Comparison of ENCODE assay signal across 8 mouse cellular contexts in the genomic region with DNA sequence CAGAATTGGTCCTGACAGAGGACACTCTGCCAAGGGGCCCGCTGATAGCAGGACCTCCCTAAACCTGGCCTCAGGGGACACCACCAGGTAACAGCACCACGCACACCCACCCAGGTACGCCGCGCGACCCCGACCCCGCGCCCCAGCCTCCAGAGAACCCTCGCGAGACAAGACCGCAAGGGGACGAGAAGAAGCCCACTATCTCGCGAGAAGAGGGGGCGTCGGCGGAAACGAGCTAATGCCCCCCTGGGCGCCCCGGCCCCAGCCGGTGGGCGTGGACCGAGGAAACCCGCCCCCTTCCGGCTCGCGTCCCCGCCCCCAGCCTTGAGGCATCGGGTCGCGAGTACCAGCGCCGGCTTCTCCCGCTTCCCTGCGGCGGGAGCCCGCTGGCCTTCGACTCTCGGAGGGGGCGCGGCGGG. TPM values are rescaled to one million over a fixed set of nuclear protein-coding genes. Genes with fewer than 3 reads are reported as not detected.
DNase-seq lines count a peak whose midpoint lies in the region; ATAC-seq lines count a peak whose summit lies in the region.

A gene (plus strand): TSS at position 339 of the 419 bp plus-strand sequence.

- peak within 1 kb of the TSS; percentile 84 for H3K9ac ChIP-seq in hindbrain, embryonic 14.5 days

- WGBS in hindbrain, embryonic 14.5 days = 0% methylated on average over 26 of the region's 43 CpGs

- H3K27me3 ChIP-seq in hindbrain, embryonic 14.5 days (ENCODE audit: control insufficient read depth, insufficient read depth, low read length) = 0 out of 2 replicates have a peak, but pooled peaks cover 3% of the 10 kb centered on the region

- peak; percentile 98 for DNase-seq in Muller cell, postnatal 12 days (ENCODE audit: inconsistent ontology term)
- DNase-seq in cerebellum, adult 9-11 months = peak; percentile 90
- peak; percentile 69 to 78 for DNase-seq in frontal cortex, postnatal 25 days (ENCODE audit: low spot score in 2 of 2)
- peak; percentile 98 for DNase-seq in hindbrain, embryonic 14.5 days (ENCODE audit: low spot score)
- peak; percentile 80 to 82 for DNase-seq in layer of hippocampus, postnatal 36 days
- peak; percentile 88 for DNase-seq in lung, postnatal 25 days (ENCODE audit: low spot score)
- DNase-seq in retina, postnatal 1 day = peak; percentile 98
- peak; percentile 98 for DNase-seq in thymus, postnatal 4 days

- 0 out of 2 replicates have a peak, but pooled peaks cover 5% of the 10 kb centered on the region for H3K36me3 ChIP-seq in hindbrain, embryonic 14.5 days (replicated peaks; ENCODE audit: control insufficient read depth, insufficient read depth)

- H3K4me1 ChIP-seq in hindbrain, embryonic 14.5 days (replicated peaks; ENCODE audit: control insufficient read depth, insufficient read depth, low read length) = peaks cover 25% of the 10 kb centered on the region

- H3K4me3 ChIP-seq in hindbrain, embryonic 14.5 days (replicated peaks; ENCODE audit: low read length) = peak within 1 kb of the TSS; percentile 73

- H3K4me2 ChIP-seq in hindbrain, embryonic 14.5 days (replicated peaks) = peak within 1 kb of the TSS; percentile 89

- H3K9me3 ChIP-seq in hindbrain, embryonic 14.5 days (ENCODE audit: control insufficient read depth, low read length) = no peaks in the 10 kb centered on the region

- ATAC-seq in hindbrain, embryonic 14.5 days (ENCODE audit: low FRiP score) = peak; percentile 94

- peak within 1 kb of the TSS; percentile 96 for H3K27ac ChIP-seq in hindbrain, embryonic 14.5 days

RNA-seq across cellular contexts. Expression of the gene that starts here (rescaled TPM):
- 39.0 and 45.7 TPM in 2 replicates for polyA plus RNA-seq in hindbrain, embryonic 14.5 days (2014; fragmentation: Nextera tagmentation; extraction: Ambion mirVana)
- 100 to 1,000 TPM in 1 of 2 experiments, 10 to 100 TPM in 1; 97.9 to 115 TPM for total RNA-seq in layer of hippocampus, postnatal 36 days (2021)

Comparison
In these comparisons a context has a peak if more than half of its experiments do, and no peak if none do; other contexts are left out.
1. Peak in every context shown above with its lines: DNase-seq, ATAC-seq, H3K4me3 ChIP-seq and H3K27ac ChIP-seq.